Mouse (Mus musculus): Measurements from ENCODE around the gene Slc22a14. TPM values are rescaled to one million over a fixed set of nuclear protein-coding genes. Genes with fewer than 3 reads are reported as not detected.
A peak's percentile ranks its signal among the peaks of the same experiment; 100 is the strongest.

Slc22a14 gene
- polyA plus RNA-seq, 1 experiment from 2014 or later: 0.12 TPM

GRCm38 (mm10) chr9:119165548-119165947, 199.8 kb downstream of the Slc22a14 start:
- Histone ChIP-seq H3K27ac (ENCODE audit: low read length) (no peak overlapping the region), H3K4me3 (ENCODE audit: low read length) (no peak overlapping the region), H3K4me2 (replicated peaks; ENCODE audit: low read depth, low read length) (no peak overlapping the region), H3K4me1 (ENCODE audit: insufficient read depth, low read length) (no peaks in the 10 kb centered on the region), H3K9ac (replicated peaks; ENCODE audit: low read length) (no peak overlapping the region), H3K9me3 (ENCODE audit: low read length) (0 out of 2 replicates have a peak, but pooled peaks cover 4% of the 10 kb centered on the region), H3K27me3 (ENCODE audit: insufficient read depth, low read length) (no peaks in the 10 kb centered on the region), H3K36me3 (ENCODE audit: insufficient read depth, low read length) (no peaks in the 10 kb centered on the region)
- 94% methylated on average over 6 of the region's 6 CpGs for WGBS
- ATAC-seq (ENCODE audit: low FRiP score, low TSS enrichment): no peak

- 0 out of 2 replicates have a peak, but pooled peaks cover 4% of the 10 kb centered on the region for H3K9me3 ChIP-seq (ENCODE audit: low read length)
- H3K4me3 ChIP-seq (ENCODE audit: low read length): no peak overlapping the region
- ATAC-seq (ENCODE audit: low FRiP score, low TSS enrichment): no peak
- H3K27me3 ChIP-seq (ENCODE audit: insufficient read depth, low read length): no peaks in the 10 kb centered on the region
- H3K9ac ChIP-seq (replicated peaks; ENCODE audit: low read length): no peak overlapping the region
- no peak overlapping the region for H3K4me2 ChIP-seq (replicated peaks; ENCODE audit: low read depth, low read length)
- H3K36me3 ChIP-seq (ENCODE audit: insufficient read depth, low read length): no peaks in the 10 kb centered on the region
- no peaks in the 10 kb centered on the region for H3K4me1 ChIP-seq (ENCODE audit: insufficient read depth, low read length)
- H3K27ac ChIP-seq (ENCODE audit: low read length): no peak overlapping the region
- WGBS: 89% methylated on average over 7 of the region's 7 CpGs
Measured at GRCm38 (mm10) chr9:119164743-119165142, 200.6 kb downstream of the Slc22a14 start.

- Histone ChIP-seq H3K36me3 (ENCODE audit: insufficient read depth, low read length) (no peaks in the 10 kb centered on the region), H3K4me2 (replicated peaks; ENCODE audit: low read depth, low read length) (no peak overlapping the region), H3K27ac (ENCODE audit: low read length) (peak overlapping the region; percentile 40; the same call in 1 of the 2 replicates), H3K9me3 (ENCODE audit: low read length) (no peaks in the 10 kb centered on the region), H3K4me3 (ENCODE audit: low read length) (no peak overlapping the region), H3K9ac (replicated peaks; ENCODE audit: low read length) (no peak overlapping the region), H3K27me3 (ENCODE audit: insufficient read depth, low read length) (no peaks in the 10 kb centered on the region), H3K4me1 (ENCODE audit: insufficient read depth, low read length) (0 out of 2 replicates have a peak, but pooled peaks cover 3% of the 10 kb centered on the region)
- 85% methylated on average over 3 of the region's 3 CpGs for WGBS
- ATAC-seq (ENCODE audit: low FRiP score, low TSS enrichment): 0 out of 2 replicates have a peak, but pooled peaks have one; percentile 39
Measured at GRCm38 (mm10) chr9:119160689-119161088, 204.7 kb downstream of the Slc22a14 start.

- Histone ChIP-seq H3K4me3 (ENCODE audit: low read length) (no peak within 1 kb of the TSS), H3K27ac (ENCODE audit: low read length) (no peak within 1 kb of the TSS), H3K4me1 (ENCODE audit: insufficient read depth, low read length) (0 out of 2 replicates have a peak, but pooled peaks cover 3% of the 10 kb centered on the region), H3K4me2 (replicated peaks; ENCODE audit: low read depth, low read length) (no peak within 1 kb of the TSS), H3K9me3 (ENCODE audit: low read length) (no peaks in the 10 kb centered on the region), H3K27me3 (ENCODE audit: insufficient read depth, low read length) (peaks cover 2% of the 10 kb centered on the region; the same call in 1 of the 2 replicates), H3K9ac (replicated peaks; ENCODE audit: low read length) (no peak within 1 kb of the TSS), H3K36me3 (ENCODE audit: insufficient read depth, low read length) (no peaks in the 10 kb centered on the region)
- 39% methylated on average over 4 of the region's 4 CpGs for WGBS
- ATAC-seq (ENCODE audit: low FRiP score, low TSS enrichment): no peak
Measured at GRCm38 (mm10) chr9:119158861-119159260, 206.5 kb downstream of the Slc22a14 start, which contains the start of gene Gm47289. Gene Gm47289 (plus strand): TSS chr9:119159161.

- under 1% methylated on average over 65 of the region's 65 CpGs for WGBS
- H3K4me3 ChIP-seq (ENCODE audit: low read length): peak within 1 kb of the TSS; percentile 54
- no peaks in the 10 kb centered on the region for H3K9me3 ChIP-seq (ENCODE audit: low read length)
- 0 out of 2 replicates have a peak, but pooled peaks cover 3% of the 10 kb centered on the region for H3K4me1 ChIP-seq (ENCODE audit: insufficient read depth, low read length)
- H3K27me3 ChIP-seq (ENCODE audit: insufficient read depth, low read length): peaks cover 2% of the 10 kb centered on the region; the same call in 1 of the 2 replicates
- H3K36me3 ChIP-seq (ENCODE audit: insufficient read depth, low read length): no peaks in the 10 kb centered on the region
- H3K27ac ChIP-seq (ENCODE audit: low read length): peak within 1 kb of the TSS; percentile 11; the same call in 1 of the 2 replicates
- H3K9ac ChIP-seq (replicated peaks; ENCODE audit: low read length): peak within 1 kb of the TSS; percentile 60
- ATAC-seq (ENCODE audit: low FRiP score, low TSS enrichment): peak; percentile 90
- peak within 1 kb of the TSS; percentile 63 for H3K4me2 ChIP-seq (replicated peaks; ENCODE audit: low read depth, low read length)
Measured at GRCm38 (mm10) chr9:119156278-119157201, 208.8 kb downstream of the Slc22a14 start, which contains the start of gene Acaa1b. Gene Acaa1b (minus strand): TSS chr9:119157093.

GRCm38 (mm10) chr9:119155826-119156225, 209.5 kb downstream of the Slc22a14 start:
- H3K4me2 ChIP-seq (replicated peaks; ENCODE audit: low read depth, low read length): peak overlapping the region; percentile 63; the same call in 1 of the 2 replicates
- WGBS: 53% methylated on average over 7 of the region's 7 CpGs
- ATAC-seq (ENCODE audit: low FRiP score, low TSS enrichment): no peak

GRCm38 (mm10) chr9:119155416-119155815, 209.9 kb downstream of the Slc22a14 start:
- ATAC-seq (ENCODE audit: low FRiP score, low TSS enrichment): no peak
- Histone ChIP-seq H3K4me1 (ENCODE audit: insufficient read depth, low read length) (0 out of 2 replicates have a peak, but pooled peaks cover 3% of the 10 kb centered on the region), H3K9me3 (ENCODE audit: low read length) (no peaks in the 10 kb centered on the region), H3K4me3 (ENCODE audit: low read length) (no peak overlapping the region), H3K9ac (replicated peaks; ENCODE audit: low read length) (no peak overlapping the region), H3K4me2 (replicated peaks; ENCODE audit: low read depth, low read length) (0 out of 2 replicates have a peak overlapping the region, but pooled peaks have one; percentile 63), H3K36me3 (ENCODE audit: insufficient read depth, low read length) (no peaks in the 10 kb centered on the region), H3K27ac (ENCODE audit: low read length) (no peak overlapping the region), H3K27me3 (ENCODE audit: insufficient read depth, low read length) (peaks cover 2% of the 10 kb centered on the region; the same call in 1 of the 2 replicates)
- WGBS: 79% methylated on average over 8 of the region's 8 CpGs

More at GRCm38 (mm10) chr9:119155826-119156225, 209.5 kb downstream of the Slc22a14 start:
- peak overlapping the region; percentile 54 for H3K4me3 ChIP-seq (ENCODE audit: low read length)
- no peaks in the 10 kb centered on the region for H3K36me3 ChIP-seq (ENCODE audit: insufficient read depth, low read length)
- H3K4me1 ChIP-seq (ENCODE audit: insufficient read depth, low read length): 0 out of 2 replicates have a peak, but pooled peaks cover 3% of the 10 kb centered on the region
- H3K27ac ChIP-seq (ENCODE audit: low read length): no peak overlapping the region
- peaks cover 2% of the 10 kb centered on the region; the same call in 1 of the 2 replicates for H3K27me3 ChIP-seq (ENCODE audit: insufficient read depth, low read length)
- 0 out of 2 replicates have a peak overlapping the region, but pooled peaks have one; percentile 13 for H3K9ac ChIP-seq (replicated peaks; ENCODE audit: low read length)
- no peaks in the 10 kb centered on the region for H3K9me3 ChIP-seq (ENCODE audit: low read length)

- H3K9me3 ChIP-seq (ENCODE audit: low read length): no peaks in the 10 kb centered on the region
- no peak overlapping the region for H3K4me2 ChIP-seq (replicated peaks; ENCODE audit: low read depth, low read length)
- peaks cover 2% of the 10 kb centered on the region; the same call in 1 of the 2 replicates for H3K27me3 ChIP-seq (ENCODE audit: insufficient read depth, low read length)
- no peaks in the 10 kb centered on the region for H3K36me3 ChIP-seq (ENCODE audit: insufficient read depth, low read length)
- H3K9ac ChIP-seq (replicated peaks; ENCODE audit: low read length): no peak overlapping the region
- no peak overlapping the region for H3K27ac ChIP-seq (ENCODE audit: low read length)
- 0 out of 2 replicates have a peak, but pooled peaks cover 3% of the 10 kb centered on the region for H3K4me1 ChIP-seq (ENCODE audit: insufficient read depth, low read length)
- no peak overlapping the region for H3K4me3 ChIP-seq (ENCODE audit: low read length)
- no peak for ATAC-seq (ENCODE audit: low FRiP score, low TSS enrichment)
- 51% methylated on average over 2 of the region's 2 CpGs for WGBS
Measured at GRCm38 (mm10) chr9:119151751-119152150, 213.6 kb downstream of the Slc22a14 start.

GRCm38 (mm10) chr9:119149601-119150000, 215.8 kb downstream of the Slc22a14 start:
- no peak overlapping the region for H3K9ac ChIP-seq (replicated peaks; ENCODE audit: low read length)
- no peak overlapping the region for H3K27ac ChIP-seq (ENCODE audit: low read length)
- ATAC-seq (ENCODE audit: low FRiP score, low TSS enrichment): no peak; the same call in 1 of the 2 replicates
- no peaks in the 10 kb centered on the region for H3K9me3 ChIP-seq (ENCODE audit: low read length)
- WGBS: 20% methylated on average over 5 of the region's 5 CpGs
- no peak overlapping the region for H3K4me2 ChIP-seq (replicated peaks; ENCODE audit: low read depth, low read length)
- no peaks in the 10 kb centered on the region for H3K4me1 ChIP-seq (ENCODE audit: insufficient read depth, low read length)
- no peak overlapping the region for H3K4me3 ChIP-seq (ENCODE audit: low read length)
- H3K36me3 ChIP-seq (ENCODE audit: insufficient read depth, low read length): no peaks in the 10 kb centered on the region
- H3K27me3 ChIP-seq (ENCODE audit: insufficient read depth, low read length): no peaks in the 10 kb centered on the region

Measured in kidney, embryonic 16.5 days (tissue).